In the genomic region with DNA sequence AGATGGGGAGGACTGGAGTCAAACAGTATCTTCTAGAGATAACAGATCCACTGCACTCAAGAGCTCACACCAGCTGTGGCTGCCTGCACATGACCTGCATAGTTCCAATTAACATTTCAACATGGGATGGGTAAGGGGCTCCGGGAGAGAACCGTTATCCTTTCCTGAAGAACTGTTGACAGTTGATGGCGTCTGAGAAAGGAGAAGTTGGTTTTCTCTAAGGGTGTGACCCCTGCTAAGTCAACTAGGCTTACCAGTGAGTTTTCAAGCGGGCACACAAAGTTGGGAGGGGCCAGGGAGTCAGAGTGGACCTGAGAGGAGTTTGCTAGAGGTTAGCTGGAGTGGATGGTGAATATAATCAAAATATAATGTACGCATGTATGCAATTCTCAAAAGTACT, we compare ENCODE assay signal across 15 mouse cellular contexts.
"Had no signal": no experiment of that assay in that cellular context is flagged by ENCODE, and none has a peak within 500 bp of the region (broad histone marks: within the 10 kb centered on the region; RNA-seq: fewer than 3 reads in every experiment).

No protein-coding gene starts in this region.

- H3K9ac ChIP-seq: limb, embryonic 15.5 days; lung, embryonic 14.5 days; midbrain, embryonic 12.5 days; neural tube, embryonic 13.5 days had no signal

- H3K4me2 ChIP-seq: limb, embryonic 15.5 days; lung, embryonic 14.5 days; midbrain, embryonic 12.5 days; neural tube, embryonic 13.5 days had no signal

- H3K36me3 ChIP-seq: limb, embryonic 15.5 days; midbrain, embryonic 12.5 days; neural tube, embryonic 13.5 days had no signal

- DNase-seq: kidney, adult 8-10 months; kidney, postnatal 36 days; layer of hippocampus, adult 9-11 months; layer of hippocampus, postnatal 36 days; lung, embryonic 14.5 days; lung, postnatal 10 days; lung, postnatal 4 days; right cerebral cortex, adult 18-20 months; right cerebral cortex, postnatal 25 days; thymus, postnatal 4 days had no signal

- H3K9me3 ChIP-seq: limb, embryonic 15.5 days; midbrain, embryonic 12.5 days; neural tube, embryonic 13.5 days had no signal

- ATAC-seq: midbrain, embryonic 16.5 days had no signal

- H3K4me3 ChIP-seq: limb, embryonic 15.5 days; midbrain, embryonic 12.5 days; neural tube, embryonic 13.5 days had no signal

- H3K27me3 ChIP-seq: limb, embryonic 15.5 days; neural tube, embryonic 13.5 days had no signal

- H3K27ac ChIP-seq: limb, embryonic 15.5 days; midbrain, embryonic 12.5 days; neural tube, embryonic 13.5 days; stomach, postnatal 0 days had no signal

- H3K4me1 ChIP-seq: limb, embryonic 15.5 days; neural tube, embryonic 13.5 days had no signal
